Mouse (Mus musculus): ENCODE data around the gene Snrk. TPM values are rescaled to one million over a fixed set of nuclear protein-coding genes. Genes with fewer than 3 reads are reported as not detected.

Gene Snrk
- polyA plus RNA-seq, 1 experiment from 2014 or later, result 34.0 TPM

GRCm38 (mm10) chr9:122183074-122183473, 66.0 kb downstream of the Snrk start:
- H3K4me1 ChIP-seq (replicated peaks; ENCODE audit: control insufficient read depth, insufficient read depth), result 0 out of 2 replicates have a peak, but pooled peaks cover 7% of the 10 kb centered on the region
- 62% methylated on average over 4 of the region's 4 CpGs for WGBS
- no peak for TF ChIP-seq EP300 (optimal IDR thresholded peaks at IDR 0.05)
- no peak for TF ChIP-seq CTCF (IDR thresholded peaks at IDR 0.05; ENCODE audit: low read depth)
- H3K4me2 ChIP-seq (replicated peaks; ENCODE audit: low read depth), result no peak overlapping the region
- DNase-seq (ENCODE audit: low spot score) (no peak), ATAC-seq (ENCODE audit: low FRiP score, low TSS enrichment) (no peak)
- no peaks in the 10 kb centered on the region for H3K9me3 ChIP-seq (ENCODE audit: control insufficient read depth, low read length)
- H3K9ac ChIP-seq (ENCODE audit: low read length), result no peak overlapping the region
- H3K27me3 ChIP-seq (ENCODE audit: control insufficient read depth, insufficient read depth, low read length), result no peaks in the 10 kb centered on the region
- H3K36me3 ChIP-seq (ENCODE audit: control insufficient read depth, insufficient read depth, low read length), result no peaks in the 10 kb centered on the region
- no peak overlapping the region for H3K4me3 ChIP-seq (ENCODE audit: low read depth, low read length)
- H3K27ac ChIP-seq (replicated peaks), result no peak overlapping the region; the same call in 1 of the 2 replicates

GRCm38 (mm10) chr9:122184329-122184728, 67.3 kb downstream of the Snrk start:
- ATAC-seq (ENCODE audit: low FRiP score, low TSS enrichment), result no peak
- 73% methylated on average over 3 of the region's 3 CpGs for WGBS
- DNase-seq (ENCODE audit: low spot score), result no peak
- TF ChIP-seq CTCF (IDR thresholded peaks at IDR 0.05; ENCODE audit: low read depth) (no peak), EP300 (optimal IDR thresholded peaks at IDR 0.05) (no peak)
- H3K36me3 ChIP-seq (ENCODE audit: control insufficient read depth, insufficient read depth, low read length), result no peaks in the 10 kb centered on the region
- no peaks in the 10 kb centered on the region for H3K9me3 ChIP-seq (ENCODE audit: control insufficient read depth, low read length)
- H3K4me3 ChIP-seq (ENCODE audit: low read depth, low read length), result no peak overlapping the region
- H3K4me1 ChIP-seq (replicated peaks; ENCODE audit: control insufficient read depth, insufficient read depth), result no peaks in the 10 kb centered on the region
- no peak overlapping the region for H3K9ac ChIP-seq (ENCODE audit: low read length)
- H3K4me2 ChIP-seq (replicated peaks; ENCODE audit: low read depth), result no peak overlapping the region
- H3K27me3 ChIP-seq (ENCODE audit: control insufficient read depth, insufficient read depth, low read length), result no peaks in the 10 kb centered on the region
- H3K27ac ChIP-seq (replicated peaks), result no peak overlapping the region

- Histone ChIP-seq H3K9me3 (ENCODE audit: control insufficient read depth, low read length) (no peaks in the 10 kb centered on the region), H3K4me3 (ENCODE audit: low read depth, low read length) (no peak overlapping the region), H3K36me3 (ENCODE audit: control insufficient read depth, insufficient read depth, low read length) (no peaks in the 10 kb centered on the region), H3K4me2 (replicated peaks; ENCODE audit: low read depth) (no peak overlapping the region), H3K4me1 (replicated peaks; ENCODE audit: control insufficient read depth, insufficient read depth) (no peaks in the 10 kb centered on the region), H3K27ac (replicated peaks) (no peak overlapping the region), H3K9ac (ENCODE audit: low read length) (no peak overlapping the region), H3K27me3 (ENCODE audit: control insufficient read depth, insufficient read depth, low read length) (no peaks in the 10 kb centered on the region)
- WGBS, result 13% methylated on average over 2 of the region's 2 CpGs
- ATAC-seq (ENCODE audit: low FRiP score, low TSS enrichment), result peak; percentile 27; the same call in 1 of the 2 replicates
- DNase-seq (ENCODE audit: low spot score), result peak; percentile 82
- no peak for TF ChIP-seq EP300 (optimal IDR thresholded peaks at IDR 0.05)
- TF ChIP-seq CTCF (IDR thresholded peaks at IDR 0.05; ENCODE audit: low read depth), result peak; percentile 92
Observed at GRCm38 (mm10) chr9:122185061-122185460, 68.0 kb downstream of the Snrk start.

GRCm38 (mm10) chr9:122185953-122186352, 68.9 kb downstream of the Snrk start:
- no peaks in the 10 kb centered on the region for H3K9me3 ChIP-seq (ENCODE audit: control insufficient read depth, low read length)
- H3K4me1 ChIP-seq (replicated peaks; ENCODE audit: control insufficient read depth, insufficient read depth), result no peaks in the 10 kb centered on the region
- no peaks in the 10 kb centered on the region for H3K27me3 ChIP-seq (ENCODE audit: control insufficient read depth, insufficient read depth, low read length)
- 81% methylated on average over 6 of the region's 6 CpGs for WGBS
- H3K9ac ChIP-seq (ENCODE audit: low read length), result no peak overlapping the region; the same call in 1 of the 2 replicates
- TF ChIP-seq EP300 (optimal IDR thresholded peaks at IDR 0.05), result no peak
- no peak for TF ChIP-seq CTCF (IDR thresholded peaks at IDR 0.05; ENCODE audit: low read depth)
- H3K4me3 ChIP-seq (ENCODE audit: low read depth, low read length), result no peak overlapping the region
- no peak overlapping the region for H3K4me2 ChIP-seq (replicated peaks; ENCODE audit: low read depth)
- H3K36me3 ChIP-seq (ENCODE audit: control insufficient read depth, insufficient read depth, low read length), result no peaks in the 10 kb centered on the region
- no peak for ATAC-seq (ENCODE audit: low FRiP score, low TSS enrichment)
- H3K27ac ChIP-seq (replicated peaks), result peak overlapping the region; percentile 74
- DNase-seq (ENCODE audit: low spot score), result no peak

GRCm38 (mm10) chr9:122186643-122187226, 69.7 kb downstream of the Snrk start:
- no peak; the same call in 1 of the 2 replicates for ATAC-seq (ENCODE audit: low FRiP score, low TSS enrichment)
- WGBS, result 67% methylated on average over 1 of the region's 1 CpGs
- H3K27ac ChIP-seq (replicated peaks), result peak overlapping the region; percentile 74

GRCm38 (mm10) chr9:122187451-122187921, 70.4 kb downstream of the Snrk start:
- H3K4me3 ChIP-seq (ENCODE audit: low read depth, low read length), result no peak overlapping the region
- no peaks in the 10 kb centered on the region for H3K4me1 ChIP-seq (replicated peaks; ENCODE audit: control insufficient read depth, insufficient read depth)
- no peaks in the 10 kb centered on the region for H3K9me3 ChIP-seq (ENCODE audit: control insufficient read depth, low read length)
- TF ChIP-seq CTCF (IDR thresholded peaks at IDR 0.05; ENCODE audit: low read depth) (no peak), EP300 (optimal IDR thresholded peaks at IDR 0.05) (no peak)
- WGBS, result 77% methylated on average over 7 of the region's 7 CpGs
- no peak for ATAC-seq (ENCODE audit: low FRiP score, low TSS enrichment)
- H3K4me2 ChIP-seq (replicated peaks; ENCODE audit: low read depth), result no peak overlapping the region
- H3K27ac ChIP-seq (replicated peaks), result peak overlapping the region; percentile 26
- no peak for DNase-seq (ENCODE audit: low spot score)
- H3K36me3 ChIP-seq (ENCODE audit: control insufficient read depth, insufficient read depth, low read length), result no peaks in the 10 kb centered on the region
- no peak overlapping the region for H3K9ac ChIP-seq (ENCODE audit: low read length)
- H3K27me3 ChIP-seq (ENCODE audit: control insufficient read depth, insufficient read depth, low read length), result no peaks in the 10 kb centered on the region

More at GRCm38 (mm10) chr9:122186643-122187226, 69.7 kb downstream of the Snrk start:
- H3K9ac ChIP-seq (ENCODE audit: low read length), result no peak overlapping the region
- no peaks in the 10 kb centered on the region for H3K27me3 ChIP-seq (ENCODE audit: control insufficient read depth, insufficient read depth, low read length)
- no peaks in the 10 kb centered on the region for H3K9me3 ChIP-seq (ENCODE audit: control insufficient read depth, low read length)
- H3K4me1 ChIP-seq (replicated peaks; ENCODE audit: control insufficient read depth, insufficient read depth), result no peaks in the 10 kb centered on the region
- no peak overlapping the region for H3K4me3 ChIP-seq (ENCODE audit: low read depth, low read length)
- TF ChIP-seq CTCF (IDR thresholded peaks at IDR 0.05; ENCODE audit: low read depth), result no peak
- TF ChIP-seq EP300 (optimal IDR thresholded peaks at IDR 0.05), result no peak
- no peaks in the 10 kb centered on the region for H3K36me3 ChIP-seq (ENCODE audit: control insufficient read depth, insufficient read depth, low read length)
- no peak overlapping the region for H3K4me2 ChIP-seq (replicated peaks; ENCODE audit: low read depth)
- no peak for DNase-seq (ENCODE audit: low spot score)

Measured in stomach, postnatal 0 days (tissue).